Mouse (Mus musculus) small intestine, adult 2 months (tissue): Measurements from ENCODE around the gene 6430571L13Rik. TPM values are rescaled to one million over a fixed set of nuclear protein-coding genes. Genes with fewer than 3 reads are reported as not detected.
A peak's percentile ranks its signal among the peaks of the same experiment; 100 is the strongest.

Source experiments
- H3K27ac ChIP-seq: fragments of 200-500 bp; 2 replicates; pipeline ENCODE4 v1.5.1; 2012; ENCODE audit warnings: low read depth, low read length, control low read depth, inconsistent platforms; ENCODE audit not compliant: insufficient read depth
- H3K27me3 ChIP-seq: fragments of 200-500 bp; 2 replicates; pipeline ENCODE4 v1.6.1; 2012; ENCODE audit warnings: mild to moderate bottlenecking, moderate library complexity, low read length, inconsistent platforms; ENCODE audit not compliant: control insufficient read depth, insufficient read depth
- H3K36me3 ChIP-seq: fragments of 200-500 bp; 2 replicates; pipeline ENCODE4 v1.6.1; 2012; ENCODE audit warnings: mild to moderate bottlenecking, low read length, control low read depth, inconsistent platforms; ENCODE audit not compliant: control insufficient read depth, insufficient read depth
- H3K4me1 ChIP-seq: fragments of 200-500 bp; 2 replicates; pipeline ENCODE4 v1.6.1; 2012; ENCODE audit warnings: low read length, inconsistent platforms, mixed read lengths; ENCODE audit not compliant: control insufficient read depth, insufficient read depth, insufficient read length
- H3K4me3 ChIP-seq: fragments of 200-500 bp; 2 replicates; pipeline ENCODE4 v1.5.1; 2012; ENCODE audit warnings: low read depth, mild to moderate bottlenecking, control low read depth, inconsistent platforms, low read length, moderate library complexity
- CTCF ChIP-seq: fragments of 200-500 bp; IDR thresholded peaks from 2 replicates; pipeline ENCODE4 v1.5.1; 2012; ENCODE audit warnings: low read depth, mild to moderate bottlenecking, control low read depth, inconsistent platforms, low read length, moderate library complexity, mixed read lengths; ENCODE audit not compliant: insufficient replicate concordance, insufficient read length; ENCODE audit errors: extremely low read depth
- POLR2A ChIP-seq: fragments of 200-500 bp; IDR thresholded peaks from 2 replicates; pipeline ENCODE4 v1.6.1; 2012; ENCODE audit warnings: low read depth, mild to moderate bottlenecking, control low read depth, inconsistent platforms, low read length, moderate library complexity
- WGBS: fragments of 180-500 bp; shearing (Covaris S2); methylation state at CpG from one replicate; pipeline ENCODE4 v1.1.7; 2018; 5-methylcytosine and 5-hydroxymethylcytosine counted together
- polyA plus RNA-seq: library from polyadenylated mRNA; depleted of rRNA; stranded (reverse); fragments of >200 nt; gene quantifications from 2 replicates; pipeline ENCODE4 v1.2.3, GENCODE M21; 2012; rRNA removed

Gene 6430571L13Rik
- 0.10 and 0.25 TPM in 2 replicates for polyA plus RNA-seq

- H3K4me3 ChIP-seq = peak within 1 kb of the TSS; percentile 70
- TF ChIP-seq POLR2A (no peak), CTCF (no peak)
- H3K27me3 ChIP-seq = no peaks in the 10 kb centered on the region
- H3K4me1 ChIP-seq = peaks cover 3% of the 10 kb centered on the region; the same call in 1 of the 2 replicates
- 1% methylated on average over 34 of the region's 34 CpGs for WGBS
- no peaks in the 10 kb centered on the region for H3K36me3 ChIP-seq
- H3K27ac ChIP-seq = no peak within 1 kb of the TSS
These were observed at the start of gene 6430571L13Rik for GRCm38 (mm10) chr9:107340267-107340859. 6430571L13Rik (plus strand) TSS chr9:107340602.

- Histone ChIP-seq H3K4me3 (no peak overlapping the region), H3K4me1 (peaks cover 11% of the 10 kb centered on the region; the same call in 1 of the 2 replicates), H3K36me3 (peaks cover 4% of the 10 kb centered on the region; the same call in 1 of the 2 replicates), H3K27me3 (no peaks in the 10 kb centered on the region), H3K27ac (no peak overlapping the region)
- TF ChIP-seq CTCF (peak; percentile 98), POLR2A (no peak)
- WGBS = 26% methylated on average over 10 of the region's 10 CpGs
These were observed 49.5 kb upstream of the 6430571L13Rik start for GRCm38 (mm10) chr9:107290897-107291296.

- TF ChIP-seq CTCF = peak; percentile 98; the same call in 1 of the 2 replicates
- TF ChIP-seq POLR2A = no peak
- H3K4me3 ChIP-seq = no peak overlapping the region
- no peaks in the 10 kb centered on the region for H3K27me3 ChIP-seq
- H3K36me3 ChIP-seq = no peaks in the 10 kb centered on the region
- 3% methylated on average over 6 of the region's 6 CpGs for WGBS
- H3K27ac ChIP-seq = no peak overlapping the region
- H3K4me1 ChIP-seq = peaks cover 21% of the 10 kb centered on the region; the same call in 1 of the 2 replicates
These were observed 46.2 kb upstream of the 6430571L13Rik start for GRCm38 (mm10) chr9:107294249-107294648.

GRCm38 (mm10) chr9:107295616-107296015 lies 44.8 kb upstream of the 6430571L13Rik start:
- peak overlapping the region; percentile 86 for H3K27ac ChIP-seq
- peaks cover 18% of the 10 kb centered on the region; the same call in 1 of the 2 replicates for H3K4me1 ChIP-seq
- H3K27me3 ChIP-seq = no peaks in the 10 kb centered on the region
- peaks cover 7% of the 10 kb centered on the region for H3K36me3 ChIP-seq
- no peak for TF ChIP-seq CTCF
- no peak for TF ChIP-seq POLR2A
- no peak overlapping the region for H3K4me3 ChIP-seq
- WGBS = 7% methylated on average over 4 of the region's 4 CpGs

GRCm38 (mm10) chr9:107296016-107296040 lies 44.6 kb upstream of the 6430571L13Rik start, which contains the start of gene Cish:
Cish (plus strand) TSS chr9:107296026.
- Histone ChIP-seq H3K4me3 (peak within 1 kb of the TSS; percentile 72), H3K4me1 (peaks cover 18% of the 10 kb centered on the region; the same call in 1 of the 2 replicates), H3K36me3 (peaks cover 9% of the 10 kb centered on the region), H3K27me3 (no peaks in the 10 kb centered on the region), H3K27ac (peak within 1 kb of the TSS; percentile 86)
- TF ChIP-seq POLR2A (no peak), CTCF (no peak)

GRCm38 (mm10) chr9:107296041-107296440 lies 44.4 kb upstream of the 6430571L13Rik start:
- H3K4me1 ChIP-seq = peaks cover 18% of the 10 kb centered on the region; the same call in 1 of the 2 replicates
- peak overlapping the region; percentile 86 for H3K27ac ChIP-seq
- 0% methylated on average over 14 of the region's 14 CpGs for WGBS
- peaks cover 11% of the 10 kb centered on the region for H3K36me3 ChIP-seq
- H3K4me3 ChIP-seq = peak overlapping the region; percentile 72
- no peaks in the 10 kb centered on the region for H3K27me3 ChIP-seq
- TF ChIP-seq POLR2A = no peak; the same call in 1 of the 2 replicates
- TF ChIP-seq CTCF = no peak

GRCm38 (mm10) chr9:107296501-107296965 lies 43.9 kb upstream of the 6430571L13Rik start:
- TF ChIP-seq CTCF (peak; percentile 10; the same call in 1 of the 2 replicates), POLR2A (peak; percentile 24; the same call in 1 of the 2 replicates)

More at GRCm38 (mm10) chr9:107296501-107296965, 43.9 kb upstream of the 6430571L13Rik start:
- whole genome bisulfite sequencing = under 1% methylated on average over 31 of the region's 31 CpGs
- H3K27ac ChIP-seq = peak overlapping the region; percentile 86
- H3K4me1 ChIP-seq = peaks cover 18% of the 10 kb centered on the region; the same call in 1 of the 2 replicates
- peaks cover 16% of the 10 kb centered on the region for H3K36me3 ChIP-seq
- H3K27me3 ChIP-seq = no peaks in the 10 kb centered on the region
- H3K4me3 ChIP-seq = peak overlapping the region; percentile 72
